Mouse (Mus musculus) heart, embryonic 14.5 days (tissue): ENCODE measurements around the gene Fbxl19. TPM values are rescaled to one million over a fixed set of nuclear protein-coding genes. Genes with fewer than 3 reads are reported as not detected.
A peak's percentile ranks its signal among the peaks of the same experiment; 100 is the strongest.

Experiments used
- ATAC-seq: fragments of 200-750 bp; cut with Nextera tagmentation; 2 replicates; pipeline ENCODE4 v1.8.0; 2017; ENCODE audit warnings: low read depth, moderate TSS enrichment; ENCODE audit not compliant: insufficient number of reproducible peaks, insufficient read depth, low FRiP score
- H3K27ac ChIP-seq, 2 experiments: fragments of 200-500 bp in 1 of 2; fragments of 300-500 bp in 1 of 2; sonication (generic) in 1 of 2; replicated peaks in 1 of 2; 2 replicates each; pipeline ENCODE4 v1.5.1; 2012 to 2014; ENCODE audit warnings: low read depth in 2 of 2, low read length in 2 of 2, control low read depth in 1 of 2, mild to moderate bottlenecking in 1 of 2, mixed read lengths in 1 of 2; ENCODE audit not compliant: control insufficient read depth in 1 of 2, insufficient read depth in 1 of 2
- H3K27me3 ChIP-seq: fragments of 300-500 bp; sonication (generic); 2 replicates; pipeline ENCODE4 v1.6.1; 2014; ENCODE audit warnings: mild to moderate bottlenecking, low read length, control low read depth; ENCODE audit not compliant: control insufficient read depth, insufficient read depth
- H3K36me3 ChIP-seq: fragments of 300-500 bp; sonication (generic); 2 replicates; pipeline ENCODE4 v1.6.1; 2014; ENCODE audit warnings: mild to moderate bottlenecking, control low read depth, low read length, mixed read lengths; ENCODE audit not compliant: control insufficient read depth, insufficient read depth
- H3K4me1 ChIP-seq, 2 experiments: fragments of 200-500 bp in 1 of 2; fragments of 300-500 bp in 1 of 2; sonication (generic) in 1 of 2; 2 replicates each; pipeline ENCODE4 v1.6.1; 2012 to 2014; ENCODE audit warnings: low read length in 2 of 2, control low read depth in 1 of 2, mixed read lengths in 1 of 2; ENCODE audit not compliant: control insufficient read depth in 2 of 2, insufficient read depth in 2 of 2
- H3K4me2 ChIP-seq: fragments of 300-500 bp; sonication (generic); 2 replicates; pipeline ENCODE4 v1.6.1; 2014; ENCODE audit warnings: mild to moderate bottlenecking, low read length
- H3K4me3 ChIP-seq, 2 experiments: fragments of 200-500 bp in 1 of 2; fragments of 300-500 bp in 1 of 2; sonication (generic) in 1 of 2; 2 replicates each; pipeline ENCODE4 v1.5.1; 2012 to 2014; ENCODE audit warnings: low read length in 2 of 2, mild to moderate bottlenecking in 2 of 2, control low read depth in 1 of 2, low read depth in 1 of 2, moderate library complexity in 1 of 2; ENCODE audit not compliant: control insufficient read depth in 1 of 2, insufficient read depth in 1 of 2
- H3K9ac ChIP-seq: fragments of 300-500 bp; sonication (generic); 2 replicates; pipeline ENCODE4 v1.6.1; 2014; ENCODE audit warnings: mild to moderate bottlenecking, low read length
- H3K9me3 ChIP-seq: fragments of 300-500 bp; sonication (generic); 2 replicates; pipeline ENCODE4 v1.6.1; 2016; ENCODE audit warnings: low read length, control low read depth; ENCODE audit not compliant: control insufficient read depth
- WGBS: fragments of 180-500 bp; shearing (Covaris S2); extraction: QIAGEN DNeasy Blood & Tissue Kit; methylation state at CpG from one replicate; pipeline ENCODE4 v1.1.7; 2014; 5-methylcytosine and 5-hydroxymethylcytosine counted together
- polyA plus RNA-seq: library from polyadenylated mRNA; unstranded; fragments of >200 nt; fragmentation: Nextera tagmentation; extraction: Ambion mirVana; gene quantifications from 2 replicates; pipeline ENCODE4 v1.2.1, GENCODE M21; 2014

The Fbxl19 gene
- polyA plus RNA-seq, 1 experiment from 2014 or later: 1.5 TPM

DNA sequence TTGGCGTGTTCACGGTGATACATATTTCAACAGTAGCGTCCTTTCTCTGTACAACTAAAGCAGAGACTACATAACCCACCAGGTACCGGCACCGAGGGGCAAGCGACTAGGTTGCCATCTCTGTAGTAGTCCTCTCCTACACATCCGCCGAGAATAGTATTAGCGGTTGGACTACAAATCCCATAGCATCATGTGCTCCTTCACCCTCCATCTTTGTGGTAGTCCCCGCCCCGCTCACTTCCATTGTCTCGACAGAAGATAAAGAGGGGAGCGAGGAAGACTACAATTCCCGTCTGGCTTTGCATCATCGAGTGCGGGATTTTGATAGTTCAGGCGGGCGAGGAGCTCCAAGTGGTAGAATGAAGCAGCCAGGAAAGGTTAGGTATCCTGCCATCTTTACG is 908 bp downstream of the Fbxl19 start:
- H3K4me3 ChIP-seq: peak overlapping the region; percentile 73 to 78
- peak overlapping the region; percentile 85 for H3K9ac ChIP-seq
- H3K4me2 ChIP-seq: peak overlapping the region; percentile 96
- H3K4me1 ChIP-seq: peaks cover 6 to 13% of the 10 kb centered on the region in 2 experiments
- peaks cover 21% of the 10 kb centered on the region for H3K36me3 ChIP-seq
- H3K9me3 ChIP-seq: no peaks in the 10 kb centered on the region
- peak; percentile 82 for ATAC-seq
- H3K27ac ChIP-seq: peak overlapping the region; percentile 83 to 90
- H3K27me3 ChIP-seq: no peaks in the 10 kb centered on the region
- WGBS: under 1% methylated on average over 19 of the region's 19 CpGs

DNA sequence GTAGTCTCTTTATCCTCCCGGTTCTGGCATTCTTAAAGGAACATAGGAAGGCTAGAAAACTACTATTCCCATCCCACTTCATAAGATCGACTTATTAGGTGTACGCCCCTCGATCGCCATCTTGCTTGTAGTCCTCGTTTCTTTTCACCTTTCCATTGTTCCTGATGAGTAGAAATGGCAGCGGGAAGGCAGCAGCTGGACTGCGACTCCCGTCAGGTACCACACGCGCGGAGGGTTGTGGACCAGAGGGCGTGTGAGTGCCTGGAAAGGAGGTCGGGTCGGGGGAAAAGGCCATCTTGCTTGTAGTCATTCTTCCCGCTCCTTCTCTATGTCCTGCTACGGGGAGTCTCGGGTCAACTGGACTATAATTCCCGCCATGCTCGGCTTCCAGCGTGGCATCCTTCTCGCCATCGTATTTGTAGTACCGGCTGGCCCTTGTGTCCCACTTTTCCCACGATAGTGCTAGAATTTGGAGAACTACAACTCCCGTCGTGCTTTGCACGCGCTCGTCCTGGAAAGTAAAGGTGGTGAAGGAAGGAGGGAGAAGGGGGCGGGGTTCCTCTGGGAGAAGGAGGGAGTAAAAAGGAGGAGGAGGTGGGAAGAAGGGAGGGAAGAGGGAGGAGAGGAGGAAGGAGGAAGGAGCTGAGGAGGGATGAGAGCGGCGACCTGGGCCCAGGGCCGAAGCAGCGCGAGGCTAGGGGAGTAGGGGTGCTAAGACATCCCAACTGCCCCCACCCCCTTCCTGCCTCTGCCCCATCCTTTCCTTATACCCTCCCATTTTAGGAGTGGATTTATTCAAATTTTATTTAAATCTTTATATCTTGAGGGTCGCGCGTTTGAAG is 1.5 kb downstream of the Fbxl19 start:
- Histone ChIP-seq H3K36me3 (peaks cover 28% of the 10 kb centered on the region), H3K4me1 (peaks cover 6 to 13% of the 10 kb centered on the region in 2 experiments), H3K27ac (peak overlapping the region; percentile 83 to 90), H3K9ac (peak overlapping the region; percentile 85), H3K9me3 (no peaks in the 10 kb centered on the region), H3K27me3 (no peaks in the 10 kb centered on the region), H3K4me2 (peak overlapping the region; percentile 96), H3K4me3 (peak overlapping the region; percentile 73 to 78)
- peak; percentile 80 for ATAC-seq
- WGBS: under 1% methylated on average over 39 of the region's 39 CpGs

DNA sequence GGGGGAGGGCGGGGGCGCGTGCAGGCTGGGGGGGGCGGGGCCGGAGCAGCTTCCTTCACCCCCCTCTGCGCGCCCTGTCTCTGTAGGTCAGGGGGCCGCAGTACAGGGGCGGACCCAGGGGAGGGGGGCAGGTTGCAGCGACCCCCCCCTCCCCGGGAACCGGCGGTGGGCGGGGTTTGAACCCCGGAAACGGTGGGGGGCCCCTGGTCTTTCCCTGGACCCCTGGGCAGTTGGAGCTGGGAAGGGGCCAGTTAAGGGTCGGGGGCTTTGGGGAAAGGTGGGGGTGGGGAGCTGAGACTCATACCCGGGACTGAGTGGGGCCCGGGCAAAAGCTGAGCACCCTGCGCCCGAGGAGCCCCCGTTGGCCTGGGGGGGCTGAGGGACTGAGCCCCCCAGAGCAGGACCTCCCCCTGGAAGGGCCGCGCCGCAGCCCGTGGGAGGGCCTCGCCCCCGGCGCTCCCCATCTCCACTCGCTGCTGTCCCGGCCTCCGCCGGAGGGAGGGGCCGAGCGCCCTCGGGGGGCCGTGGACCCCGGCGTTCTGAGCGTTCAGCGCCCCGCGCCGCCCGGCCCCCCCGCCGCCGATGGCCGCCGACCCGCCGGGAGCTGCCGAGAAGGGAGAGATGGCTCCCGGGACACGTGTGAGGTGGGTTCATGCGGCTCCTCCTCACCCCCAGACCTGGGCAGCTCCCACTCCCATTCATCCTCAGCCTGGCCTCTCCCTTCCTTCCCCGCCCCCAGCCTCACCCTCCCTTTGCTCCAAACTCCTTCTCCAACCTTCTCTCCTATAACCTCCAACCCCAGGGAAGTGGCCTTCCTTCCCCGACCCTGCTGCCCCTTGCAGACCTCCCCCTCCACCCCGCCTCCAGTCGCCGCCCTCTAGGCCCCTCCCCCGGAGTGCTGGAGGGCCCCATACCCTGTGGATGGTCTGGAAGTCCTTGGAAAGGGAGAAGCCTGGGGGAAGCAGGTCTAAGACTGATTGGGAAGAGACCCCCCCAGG is 2.5 kb downstream of the Fbxl19 start:
- H3K36me3 ChIP-seq: peaks cover 37% of the 10 kb centered on the region
- peak overlapping the region; percentile 73 to 78 for H3K4me3 ChIP-seq
- H3K4me2 ChIP-seq: peak overlapping the region; percentile 96
- peak overlapping the region; percentile 85 for H3K9ac ChIP-seq
- peaks cover 6 to 13% of the 10 kb centered on the region in 2 experiments for H3K4me1 ChIP-seq
- ATAC-seq: peak; percentile 5
- no peaks in the 10 kb centered on the region for H3K9me3 ChIP-seq
- no peaks in the 10 kb centered on the region for H3K27me3 ChIP-seq
- H3K27ac ChIP-seq: peak overlapping the region in 1 of 2 experiments; percentile 83; a peak in 2 of 4 replicates
- WGBS: 0% methylated on average over 32 of the region's 62 CpGs

DNA sequence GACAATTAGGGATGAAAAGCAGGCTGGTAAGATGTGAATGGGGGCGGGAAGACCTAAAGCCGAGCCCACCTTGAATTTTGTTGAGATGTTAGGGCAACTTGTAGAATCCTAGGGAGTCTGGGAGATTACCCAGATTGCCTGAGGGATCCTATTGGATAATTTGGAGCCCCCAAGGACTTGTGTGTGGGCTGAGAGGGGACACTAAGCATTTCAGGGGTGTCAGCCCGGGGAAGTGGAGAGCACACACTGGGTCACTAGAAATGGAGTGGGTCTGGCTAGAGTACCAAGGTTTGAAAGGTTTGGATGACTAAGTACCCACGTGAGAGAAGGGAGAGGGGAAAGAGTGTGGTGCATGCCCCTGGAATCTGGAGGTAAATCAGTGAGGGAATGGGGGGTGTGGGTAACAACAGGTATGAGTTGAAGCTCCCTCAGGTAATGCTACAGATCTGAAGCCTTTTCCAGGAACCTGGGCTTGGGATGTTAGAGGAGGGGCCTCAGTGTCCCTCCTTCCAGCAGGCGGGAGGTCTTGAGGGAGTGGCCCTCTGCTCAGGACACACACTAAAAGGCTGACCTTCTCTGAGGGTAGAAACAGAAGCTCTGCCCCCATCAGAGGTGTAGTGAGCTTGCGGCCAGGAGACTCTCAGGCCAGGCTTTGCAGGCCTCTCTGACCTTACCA is 3.4 kb downstream of the Fbxl19 start:
- no peaks in the 10 kb centered on the region for H3K9me3 ChIP-seq
- H3K27ac ChIP-seq: 0 out of 4 replicates have a peak overlapping the region, but pooled peaks of 1 of the 2 experiments have one; percentile 83
- H3K4me1 ChIP-seq: peaks cover 6 to 13% of the 10 kb centered on the region in 2 experiments
- H3K36me3 ChIP-seq: peaks cover 45% of the 10 kb centered on the region
- peak overlapping the region; percentile 85 for H3K9ac ChIP-seq
- no peaks in the 10 kb centered on the region for H3K27me3 ChIP-seq
- peak overlapping the region; percentile 73 to 78 for H3K4me3 ChIP-seq
- ATAC-seq: no peak
- H3K4me2 ChIP-seq: peak overlapping the region; percentile 96
- 62% methylated on average over 6 of the region's 6 CpGs for WGBS

DNA sequence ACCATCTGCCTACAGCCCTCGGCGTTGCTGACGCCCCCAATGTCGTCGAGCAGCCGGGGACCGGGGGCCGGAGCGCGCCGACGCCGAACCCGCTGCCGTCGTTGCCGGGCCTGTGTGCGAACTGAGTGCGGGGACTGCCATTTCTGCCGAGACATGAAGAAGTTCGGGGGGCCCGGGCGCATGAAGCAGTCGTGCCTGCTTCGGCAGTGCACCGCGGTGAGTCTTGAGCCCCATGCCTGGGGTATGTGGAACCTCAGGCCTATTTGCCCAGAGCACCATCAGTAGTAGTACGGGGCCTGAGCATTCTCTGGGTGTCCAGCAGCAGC is 3.9 kb downstream of the Fbxl19 start:
- peaks cover 6 to 13% of the 10 kb centered on the region in 2 experiments for H3K4me1 ChIP-seq
- peaks cover 50% of the 10 kb centered on the region for H3K36me3 ChIP-seq
- ATAC-seq: no peak
- 92% methylated on average over 28 of the region's 28 CpGs for WGBS
- no peak overlapping the region for H3K9ac ChIP-seq
- no peak overlapping the region for H3K4me2 ChIP-seq
- H3K27me3 ChIP-seq: no peaks in the 10 kb centered on the region
- H3K9me3 ChIP-seq: no peaks in the 10 kb centered on the region
- no peak overlapping the region for H3K27ac ChIP-seq
- H3K4me3 ChIP-seq: no peak overlapping the region

DNA sequence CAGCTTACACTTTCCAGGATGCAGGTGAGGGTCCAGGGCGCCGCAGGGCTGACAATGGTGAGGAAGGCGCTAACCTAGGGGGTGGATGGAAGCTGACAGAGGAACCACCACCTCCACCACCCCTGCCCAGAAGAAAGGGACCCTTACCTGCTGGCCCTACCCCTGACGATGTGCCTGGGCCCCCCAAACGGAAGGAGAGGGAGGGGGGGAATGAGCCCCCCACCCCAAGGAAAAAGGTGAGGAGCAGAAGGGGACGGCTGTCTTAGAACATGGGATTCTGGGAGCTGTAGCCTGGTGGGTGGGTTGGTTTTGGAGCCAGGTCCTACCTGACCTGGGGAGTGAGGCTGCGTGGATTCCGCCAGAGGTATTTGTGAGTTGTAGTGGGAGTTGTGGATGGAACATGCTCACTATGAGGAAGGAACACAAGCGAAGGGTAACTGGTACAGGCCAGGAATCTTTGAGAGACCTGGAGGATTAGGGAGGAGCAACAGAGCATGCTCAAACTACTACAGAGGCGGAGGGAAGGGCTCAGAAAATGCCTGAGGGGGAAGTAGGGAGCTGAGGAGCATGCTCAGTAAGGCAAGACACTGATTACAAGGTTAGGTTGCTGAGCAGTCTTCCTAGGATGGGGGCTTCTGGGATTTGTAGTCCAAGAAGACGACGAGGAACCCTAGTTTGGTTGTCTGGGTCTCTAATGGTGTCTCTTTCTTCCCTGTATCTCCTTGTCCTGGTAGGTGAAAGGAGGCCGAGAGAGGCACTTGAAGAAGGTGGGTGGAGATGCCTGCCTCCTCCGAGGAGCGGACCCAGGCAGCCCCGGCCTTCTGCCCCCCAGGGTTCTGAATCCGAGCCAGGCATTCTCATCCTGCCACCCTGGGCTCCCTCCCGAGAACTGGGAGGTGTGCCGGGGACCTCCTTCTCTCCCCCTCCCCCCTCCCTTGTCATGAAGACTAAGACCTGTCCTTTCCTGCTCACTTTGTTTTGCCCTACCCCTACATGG is 6.1 kb downstream of the Fbxl19 start:
- ATAC-seq: no peak
- Histone ChIP-seq H3K27ac (no peak overlapping the region), H3K27me3 (no peaks in the 10 kb centered on the region), H3K9ac (no peak overlapping the region), H3K4me3 (no peak overlapping the region), H3K4me2 (no peak overlapping the region), H3K4me1 (peaks cover 2 to 7% of the 10 kb centered on the region in 2 experiments; a peak in 3 of 4 replicates), H3K36me3 (peaks cover 72% of the 10 kb centered on the region), H3K9me3 (no peaks in the 10 kb centered on the region)
- 91% methylated on average over 19 of the region's 19 CpGs for WGBS
